Mouse (Mus musculus) ZHBTc4 (cell line): ENCODE measurements at regions not wholly inside any gene's neighbourhood (a gene's known extent, or its start where the extent isn't known, plus 50 kb on each side); places are given as distances from the start of the nearest gene placed in this dataset.

ENCODE experiments used
- DNase-seq: peaks from one replicate; pipeline ENCODE4 v3.0.0-alpha.2; 2011; ENCODE audit warnings: low read depth, low spot score

- DNase-seq = no peak
Observed at GRCm38 (mm10) chr11:111155023-111155422, 89.1 kb downstream of the Kcnj2 start.

GRCm38 (mm10) chr11:111155747-111156146 is 89.8 kb downstream of the Kcnj2 start:
- no peak for DNase-seq

DNA sequence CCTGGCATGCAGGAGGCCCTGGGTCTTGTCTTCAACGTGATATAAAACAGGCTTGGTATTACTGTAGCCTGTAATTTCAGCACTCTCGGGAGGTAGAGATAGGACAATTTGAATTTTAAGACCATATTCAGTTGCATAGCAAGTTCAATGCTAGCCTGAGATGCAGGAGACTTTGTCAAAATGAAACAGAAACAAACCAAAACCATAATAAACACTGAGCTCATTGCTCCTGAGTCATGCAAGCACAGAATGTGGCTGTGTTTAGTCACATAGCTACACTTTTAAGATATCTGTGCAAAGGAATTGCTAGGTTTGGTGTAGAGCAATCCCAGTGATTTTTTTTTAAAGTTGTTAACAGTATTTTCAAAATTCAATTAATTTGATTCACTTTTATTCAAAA is 93.3 kb downstream of the Kcnj2 start:
- no peak for DNase-seq

DNA sequence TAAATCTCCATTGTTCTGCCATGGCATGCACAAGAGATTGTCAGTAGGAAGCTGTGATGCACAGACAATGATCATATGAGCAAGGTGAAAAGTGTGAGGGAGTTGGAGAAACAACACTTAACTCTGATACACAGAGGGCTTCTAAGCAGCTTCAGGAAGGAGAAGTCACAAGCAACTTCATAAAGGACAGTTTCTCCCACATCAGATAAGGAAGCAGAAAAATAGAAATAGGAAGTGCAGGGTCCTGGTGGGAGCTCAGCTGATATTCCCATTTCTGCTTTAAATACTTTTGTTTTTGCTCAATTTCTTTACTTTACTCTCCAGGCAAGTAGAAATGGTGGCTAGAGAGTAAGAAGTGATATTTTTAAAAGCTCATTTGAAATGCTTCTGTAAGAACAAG is 98.9 kb downstream of the Kcnj2 start:
- no peak for DNase-seq

GRCm38 (mm10) chr11:111170174-111170800 is 104.3 kb downstream of the Kcnj2 start:
- no peak for DNase-seq

DNA sequence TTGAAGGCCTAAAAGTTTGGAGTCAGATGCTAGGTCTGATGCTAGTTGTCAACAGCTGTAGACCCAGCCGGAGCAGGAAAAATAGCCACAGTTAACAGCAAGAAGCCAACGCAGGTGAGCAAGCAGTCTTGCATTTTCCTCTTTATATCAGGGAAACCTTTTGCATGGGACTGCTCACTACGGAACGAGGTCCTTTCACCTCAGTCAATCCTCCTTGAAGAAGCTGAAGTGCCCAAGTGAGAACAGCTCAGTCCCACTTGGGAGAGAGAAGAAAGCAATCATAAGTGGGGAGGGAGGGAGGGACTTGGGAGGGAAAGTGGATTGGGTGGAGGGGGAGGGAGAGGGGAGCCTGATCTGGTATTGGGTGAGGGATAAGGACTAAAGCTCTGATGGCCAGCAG is 107.6 kb downstream of the Kcnj2 start:
- no peak for DNase-seq

GRCm38 (mm10) chr11:111175566-111175965 is 109.6 kb downstream of the Kcnj2 start:
- no peak for DNase-seq

DNA sequence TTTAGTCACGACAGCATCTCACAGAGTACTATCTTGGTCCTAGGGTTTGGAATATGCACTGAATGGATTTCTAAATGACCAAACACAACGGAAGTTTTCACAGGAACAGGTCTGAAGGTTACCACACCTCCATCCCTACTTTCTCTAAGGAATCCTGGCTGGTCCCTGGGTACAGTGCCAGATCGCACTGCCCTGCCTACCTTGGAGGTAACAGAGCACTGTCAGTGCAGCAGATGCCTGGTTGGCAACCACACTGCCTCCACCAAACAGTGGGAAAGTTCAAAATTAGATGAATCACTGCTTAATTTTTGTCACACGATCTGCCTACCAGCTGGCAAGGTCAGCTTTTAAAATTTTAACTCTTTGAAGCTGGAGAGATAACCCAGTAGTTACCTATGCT is 111.6 kb downstream of the Kcnj2 start:
- DNase-seq = no peak

GRCm38 (mm10) chr11:111197422-111197821 is 131.5 kb downstream of the Kcnj2 start:
- no peak for DNase-seq

- DNase-seq = no peak
Observed at GRCm38 (mm10) chr11:111200512-111200911, 134.5 kb downstream of the Kcnj2 start.

- DNase-seq = no peak
Observed at GRCm38 (mm10) chr11:111202780-111203179, 136.8 kb downstream of the Kcnj2 start.

- no peak for DNase-seq
Observed at GRCm38 (mm10) chr11:111210565-111210964, 144.6 kb downstream of the Kcnj2 start.

GRCm38 (mm10) chr11:111212038-111212701 is 146.2 kb downstream of the Kcnj2 start:
- DNase-seq = no peak

- no peak for DNase-seq
Observed at GRCm38 (mm10) chr11:111212702-111213328, 146.9 kb downstream of the Kcnj2 start.

GRCm38 (mm10) chr11:111215006-111215405 is 149.0 kb downstream of the Kcnj2 start:
- no peak for DNase-seq

DNA sequence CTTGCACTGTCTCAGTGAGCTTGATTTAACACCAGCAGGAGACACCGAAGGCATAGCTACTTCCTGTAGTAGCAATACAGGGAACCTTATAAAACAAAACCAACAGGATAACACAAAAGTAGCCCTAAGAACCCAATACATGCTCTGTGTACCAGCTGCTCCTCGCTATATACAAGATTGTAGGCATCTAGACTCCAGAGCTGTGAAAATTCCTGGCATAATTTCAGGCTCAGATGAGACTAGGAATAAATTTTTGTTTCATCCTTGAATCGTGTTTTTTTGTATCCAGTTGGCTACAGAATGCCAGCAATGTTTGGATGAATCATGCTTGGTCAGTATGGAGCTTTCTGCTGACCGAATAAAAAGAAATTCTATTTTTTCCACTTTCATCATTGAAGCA is 157.9 kb downstream of the Kcnj2 start:
- no peak for DNase-seq

- no peak for DNase-seq
Observed at GRCm38 (mm10) chr11:111227305-111227704, 161.3 kb downstream of the Kcnj2 start.

DNA sequence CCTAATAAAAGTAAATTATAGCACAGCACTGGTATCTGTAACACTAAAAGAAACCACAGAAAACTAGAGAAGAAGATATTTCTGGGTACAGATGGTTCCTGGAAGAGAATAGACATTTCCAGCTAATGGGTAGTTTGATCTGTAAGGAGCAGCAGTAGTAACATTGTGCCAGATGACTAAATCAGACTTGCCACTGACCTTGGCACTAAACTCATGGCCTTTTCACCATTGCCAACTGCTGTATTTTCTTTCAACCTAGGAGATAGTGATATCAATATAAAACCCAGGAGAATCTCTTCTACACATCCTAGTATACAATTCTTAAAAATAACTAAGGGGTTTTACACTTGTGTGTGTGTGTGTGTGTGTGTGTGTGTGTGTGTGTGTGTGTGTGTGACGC is 170.8 kb downstream of the Kcnj2 start:
- no peak for DNase-seq

GRCm38 (mm10) chr11:111239784-111240183 is 173.8 kb downstream of the Kcnj2 start:
- no peak for DNase-seq

DNA sequence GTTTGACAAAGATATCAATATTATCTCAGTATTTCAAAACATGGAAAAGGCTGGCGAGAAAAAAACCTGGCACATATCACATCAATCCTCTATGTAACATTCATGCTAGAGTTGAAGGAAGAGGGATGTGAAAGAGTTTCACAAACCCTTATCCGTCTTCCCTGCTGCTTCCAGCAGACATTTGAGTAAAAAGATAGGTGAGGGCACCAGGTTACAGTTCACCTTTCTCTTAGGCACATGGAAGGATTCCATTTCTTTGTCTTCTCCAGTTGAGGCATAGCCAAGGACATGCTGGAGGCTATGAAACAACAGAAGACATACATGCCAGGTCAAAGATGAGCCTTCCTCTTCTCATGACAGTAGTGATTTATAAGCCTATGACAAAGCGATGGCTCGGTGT is 186.3 kb downstream of the Kcnj2 start:
- DNase-seq = no peak

- DNase-seq = no peak
Observed at GRCm38 (mm10) chr11:111256596-111256995, 190.6 kb downstream of the Kcnj2 start.

DNA sequence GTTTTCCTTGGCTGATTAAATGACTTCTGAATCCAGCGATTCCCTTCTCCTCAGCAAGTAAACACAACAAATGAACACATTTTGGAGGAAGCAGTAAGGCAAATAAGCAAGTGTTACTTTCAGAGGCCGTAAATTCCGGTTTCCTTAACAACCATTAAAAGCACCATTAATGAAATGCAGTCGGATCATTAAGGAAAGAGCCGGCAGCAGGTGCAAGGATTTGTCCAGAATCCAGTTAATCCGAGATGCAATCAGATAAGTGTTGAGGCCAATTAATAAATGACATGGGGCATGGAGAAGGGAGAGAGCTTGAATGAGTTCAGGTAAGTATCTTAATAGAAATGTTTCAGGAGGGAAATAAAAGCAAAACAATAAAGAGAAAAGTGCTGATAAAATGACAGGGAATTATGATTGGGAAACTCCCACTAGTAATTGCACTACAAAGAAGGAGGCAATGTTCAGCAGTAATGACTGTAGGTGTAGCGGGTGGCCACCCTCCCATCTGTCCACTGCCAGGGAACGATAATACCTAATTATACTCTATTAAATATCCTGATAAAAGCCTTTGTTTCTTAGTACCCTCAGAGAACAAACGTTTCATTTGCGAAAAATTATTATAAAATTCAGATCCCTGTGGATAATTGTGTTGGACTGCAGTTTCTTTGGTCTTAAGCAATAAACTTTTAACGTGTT is 194.9 kb downstream of the Kcnj2 start:
- no peak for DNase-seq

DNA sequence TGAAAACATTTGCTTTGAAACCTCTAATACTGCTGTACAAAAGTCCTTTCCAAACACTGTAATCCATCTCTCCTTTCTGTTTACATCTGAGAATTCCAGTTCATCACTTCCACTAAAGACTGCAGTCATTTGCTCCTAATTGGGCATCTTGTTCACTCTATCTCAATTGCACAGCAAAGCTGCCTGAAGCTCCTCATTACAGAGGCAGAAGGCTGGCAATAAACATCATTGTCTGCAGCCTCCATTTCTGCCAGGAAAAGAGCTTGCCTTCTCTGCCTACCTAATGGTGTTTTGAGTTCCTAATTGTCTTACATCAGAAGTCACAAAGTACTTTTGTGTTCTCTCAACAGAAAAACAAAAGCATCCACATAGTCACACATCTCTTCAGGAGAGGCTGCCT is 207.7 kb downstream of the Kcnj2 start:
- no peak for DNase-seq
